Mouse (Mus musculus): ENCODE results near the gene Dnajc5g. TPM values are rescaled to one million over a fixed set of nuclear protein-coding genes. Genes with fewer than 3 reads are reported as not detected.

Gene Dnajc5g
- not detected in 2 replicates for polyA plus RNA-seq (2015; fragmentation: Nextera tagmentation; extraction: Ambion mirVana)

- Histone ChIP-seq H3K36me3 (ENCODE audit: control insufficient read depth, insufficient read depth, low read length) (no peaks in the 10 kb centered on the region), H3K27ac (ENCODE audit: low read length) (no peak within 1 kb of the TSS), H3K27me3 (ENCODE audit: control insufficient read depth, insufficient read depth, low read depth, low read length) (no peaks in the 10 kb centered on the region; the same call in 1 of the 2 replicates), H3K4me3 (ENCODE audit: low read length) (no peak within 1 kb of the TSS), H3K9me3 (ENCODE audit: control insufficient read depth, low read length) (no peaks in the 10 kb centered on the region), H3K9ac (ENCODE audit: low read length) (no peak within 1 kb of the TSS), H3K4me2 (ENCODE audit: low read depth, low read length) (no peak within 1 kb of the TSS), H3K4me1 (replicated peaks; ENCODE audit: control insufficient read depth, insufficient read depth, low read length) (no peaks in the 10 kb centered on the region)
- no peak for ATAC-seq (ENCODE audit: low read depth)
- WGBS: 77% methylated on average over 9 of the region's 9 CpGs
Observed at GRCm38 (mm10) chr5:31105814-31106335, at the start of gene Dnajc5g. Dnajc5g (plus strand) TSS chr5:31106285.

GRCm38 (mm10) chr5:31069810-31070209, 36.3 kb upstream of the Dnajc5g start:
- no peaks in the 10 kb centered on the region for H3K27me3 ChIP-seq (ENCODE audit: control insufficient read depth, insufficient read depth, low read depth, low read length)
- 90% methylated on average over 3 of the region's 3 CpGs for WGBS
- no peak overlapping the region for H3K4me3 ChIP-seq (ENCODE audit: low read length)
- no peak overlapping the region for H3K9ac ChIP-seq (ENCODE audit: low read length)
- no peaks in the 10 kb centered on the region for H3K9me3 ChIP-seq (ENCODE audit: control insufficient read depth, low read length)
- ATAC-seq (ENCODE audit: low read depth): no peak
- peaks cover 51% of the 10 kb centered on the region for H3K36me3 ChIP-seq (ENCODE audit: control insufficient read depth, insufficient read depth, low read length)
- no peaks in the 10 kb centered on the region for H3K4me1 ChIP-seq (replicated peaks; ENCODE audit: control insufficient read depth, insufficient read depth, low read length)
- H3K4me2 ChIP-seq (ENCODE audit: low read depth, low read length): no peak overlapping the region
- H3K27ac ChIP-seq (ENCODE audit: low read length): no peak overlapping the region

GRCm38 (mm10) chr5:31071059-31071458, 35.0 kb upstream of the Dnajc5g start:
- no peak overlapping the region for H3K9ac ChIP-seq (ENCODE audit: low read length)
- no peaks in the 10 kb centered on the region for H3K27me3 ChIP-seq (ENCODE audit: control insufficient read depth, insufficient read depth, low read depth, low read length)
- no peak overlapping the region for H3K27ac ChIP-seq (ENCODE audit: low read length)
- H3K4me1 ChIP-seq (replicated peaks; ENCODE audit: control insufficient read depth, insufficient read depth, low read length): no peaks in the 10 kb centered on the region
- ATAC-seq (ENCODE audit: low read depth): no peak
- WGBS: 83% methylated on average over 2 of the region's 2 CpGs
- H3K4me2 ChIP-seq (ENCODE audit: low read depth, low read length): no peak overlapping the region
- H3K36me3 ChIP-seq (ENCODE audit: control insufficient read depth, insufficient read depth, low read length): peaks cover 56% of the 10 kb centered on the region
- no peaks in the 10 kb centered on the region for H3K9me3 ChIP-seq (ENCODE audit: control insufficient read depth, low read length)
- no peak overlapping the region for H3K4me3 ChIP-seq (ENCODE audit: low read length)

- Histone ChIP-seq H3K9me3 (ENCODE audit: control insufficient read depth, low read length) (no peaks in the 10 kb centered on the region), H3K36me3 (ENCODE audit: control insufficient read depth, insufficient read depth, low read length) (peaks cover 53% of the 10 kb centered on the region), H3K27ac (ENCODE audit: low read length) (no peak overlapping the region), H3K4me1 (replicated peaks; ENCODE audit: control insufficient read depth, insufficient read depth, low read length) (no peaks in the 10 kb centered on the region), H3K4me2 (ENCODE audit: low read depth, low read length) (no peak overlapping the region), H3K4me3 (ENCODE audit: low read length) (no peak overlapping the region), H3K27me3 (ENCODE audit: control insufficient read depth, insufficient read depth, low read depth, low read length) (no peaks in the 10 kb centered on the region), H3K9ac (ENCODE audit: low read length) (no peak overlapping the region)
- no peak for ATAC-seq (ENCODE audit: low read depth)
- WGBS: 93% methylated on average over 11 of the region's 11 CpGs
Observed at GRCm38 (mm10) chr5:31071821-31072220, 34.3 kb upstream of the Dnajc5g start.

GRCm38 (mm10) chr5:31073176-31073575, 32.9 kb upstream of the Dnajc5g start:
- ATAC-seq (ENCODE audit: low read depth): no peak
- H3K9me3 ChIP-seq (ENCODE audit: control insufficient read depth, low read length): no peaks in the 10 kb centered on the region
- no peak overlapping the region for H3K27ac ChIP-seq (ENCODE audit: low read length)
- no peaks in the 10 kb centered on the region for H3K27me3 ChIP-seq (ENCODE audit: control insufficient read depth, insufficient read depth, low read depth, low read length)
- WGBS: 86% methylated on average over 12 of the region's 12 CpGs
- no peaks in the 10 kb centered on the region for H3K4me1 ChIP-seq (replicated peaks; ENCODE audit: control insufficient read depth, insufficient read depth, low read length)
- H3K36me3 ChIP-seq (ENCODE audit: control insufficient read depth, insufficient read depth, low read length): peaks cover 51% of the 10 kb centered on the region
- no peak overlapping the region for H3K4me2 ChIP-seq (ENCODE audit: low read depth, low read length)
- H3K9ac ChIP-seq (ENCODE audit: low read length): no peak overlapping the region
- no peak overlapping the region for H3K4me3 ChIP-seq (ENCODE audit: low read length)

- H3K36me3 ChIP-seq (ENCODE audit: control insufficient read depth, insufficient read depth, low read length): peaks cover 30% of the 10 kb centered on the region
- ATAC-seq (ENCODE audit: low read depth): no peak
- H3K27me3 ChIP-seq (ENCODE audit: control insufficient read depth, insufficient read depth, low read depth, low read length): no peaks in the 10 kb centered on the region
Observed at GRCm38 (mm10) chr5:31076346-31076745, 29.7 kb upstream of the Dnajc5g start.

GRCm38 (mm10) chr5:31080059-31080794, 25.9 kb upstream of the Dnajc5g start:
- Histone ChIP-seq H3K4me3 (ENCODE audit: low read length) (no peak overlapping the region), H3K4me2 (ENCODE audit: low read depth, low read length) (no peak overlapping the region), H3K9me3 (ENCODE audit: control insufficient read depth, low read length) (no peaks in the 10 kb centered on the region), H3K9ac (ENCODE audit: low read length) (no peak overlapping the region), H3K4me1 (replicated peaks; ENCODE audit: control insufficient read depth, insufficient read depth, low read length) (no peaks in the 10 kb centered on the region; the same call in 1 of the 2 replicates), H3K27me3 (ENCODE audit: control insufficient read depth, insufficient read depth, low read depth, low read length) (no peaks in the 10 kb centered on the region), H3K36me3 (ENCODE audit: control insufficient read depth, insufficient read depth, low read length) (peaks cover 10% of the 10 kb centered on the region), H3K27ac (ENCODE audit: low read length) (no peak overlapping the region)
- no peak for ATAC-seq (ENCODE audit: low read depth)
- WGBS: 62% methylated on average over 13 of the region's 13 CpGs

More at GRCm38 (mm10) chr5:31076346-31076745, 29.7 kb upstream of the Dnajc5g start:
- Histone ChIP-seq H3K4me1 (replicated peaks; ENCODE audit: control insufficient read depth, insufficient read depth, low read length) (no peaks in the 10 kb centered on the region), H3K9me3 (ENCODE audit: control insufficient read depth, low read length) (no peaks in the 10 kb centered on the region), H3K27ac (ENCODE audit: low read length) (no peak overlapping the region), H3K4me3 (ENCODE audit: low read length) (no peak overlapping the region), H3K4me2 (ENCODE audit: low read depth, low read length) (no peak overlapping the region), H3K9ac (ENCODE audit: low read length) (no peak overlapping the region)
- WGBS: 82% methylated on average over 13 of the region's 13 CpGs

GRCm38 (mm10) chr5:31080795-31081164, 25.3 kb upstream of the Dnajc5g start:
- H3K4me3 ChIP-seq (ENCODE audit: low read length): no peak overlapping the region
- H3K27ac ChIP-seq (ENCODE audit: low read length): no peak overlapping the region
- H3K9ac ChIP-seq (ENCODE audit: low read length): no peak overlapping the region
- peaks cover 9% of the 10 kb centered on the region for H3K36me3 ChIP-seq (ENCODE audit: control insufficient read depth, insufficient read depth, low read length)
- H3K27me3 ChIP-seq (ENCODE audit: control insufficient read depth, insufficient read depth, low read depth, low read length): no peaks in the 10 kb centered on the region
- no peaks in the 10 kb centered on the region; the same call in 1 of the 2 replicates for H3K4me1 ChIP-seq (replicated peaks; ENCODE audit: control insufficient read depth, insufficient read depth, low read length)
- no peak for ATAC-seq (ENCODE audit: low read depth)
- H3K4me2 ChIP-seq (ENCODE audit: low read depth, low read length): no peak overlapping the region
- 47% methylated on average over 3 of the region's 3 CpGs for WGBS
- no peaks in the 10 kb centered on the region for H3K9me3 ChIP-seq (ENCODE audit: control insufficient read depth, low read length)

- 75% methylated on average over 3 of the region's 3 CpGs for WGBS
- Histone ChIP-seq H3K9me3 (ENCODE audit: control insufficient read depth, low read length) (no peaks in the 10 kb centered on the region), H3K27ac (ENCODE audit: low read length) (no peak overlapping the region), H3K4me2 (ENCODE audit: low read depth, low read length) (no peak overlapping the region), H3K9ac (ENCODE audit: low read length) (no peak overlapping the region), H3K36me3 (ENCODE audit: control insufficient read depth, insufficient read depth, low read length) (peaks cover 4% of the 10 kb centered on the region), H3K4me1 (replicated peaks; ENCODE audit: control insufficient read depth, insufficient read depth, low read length) (no peaks in the 10 kb centered on the region; the same call in 1 of the 2 replicates), H3K27me3 (ENCODE audit: control insufficient read depth, insufficient read depth, low read depth, low read length) (no peaks in the 10 kb centered on the region), H3K4me3 (ENCODE audit: low read length) (no peak overlapping the region)
- ATAC-seq (ENCODE audit: low read depth): no peak
Observed at GRCm38 (mm10) chr5:31081386-31081785, 24.7 kb upstream of the Dnajc5g start.
